Mouse (Mus musculus): ENCODE data around the gene Tph2. TPM values are rescaled to one million over a fixed set of nuclear protein-coding genes. Genes with fewer than 3 reads are reported as not detected.
"Not testable (repeated sequence)": the region's sequence is repeated elsewhere in the genome, so short reads cannot be mapped to it uniquely, and the experiment has no call there.

Gene Tph2
- total RNA-seq (2021), result under 1 TPM; 0.48 to 0.70 TPM

GRCm38 (mm10) chr10:115184697-115185096 is at the start of gene Tph2:
Tph2 (minus strand) TSS chr10:115185022.
- intact Hi-C loops (cut with DNase I), result no loop called here
- peak; percentile 92 for DNase-seq

- intact Hi-C loops (cut with DNase I), result no loop called here
- no peak for DNase-seq
Observed at GRCm38 (mm10) chr10:115233798-115234197, 49.0 kb upstream of the Tph2 start.

- DNase-seq, result no peak
- intact Hi-C loops (cut with DNase I), result no loop called here
Observed at GRCm38 (mm10) chr10:115232513-115232912, 47.7 kb upstream of the Tph2 start.

- intact Hi-C loops (cut with DNase I), result no loop called here
- DNase-seq, result no peak
Observed at GRCm38 (mm10) chr10:115229023-115229422, 44.2 kb upstream of the Tph2 start.

GRCm38 (mm10) chr10:115226586-115226985 is 41.8 kb upstream of the Tph2 start:
- DNase-seq, result no peak
- intact Hi-C loops (cut with DNase I), result no loop called here

- intact Hi-C loops (cut with DNase I), result no loop called here
- no peak for DNase-seq
Observed at GRCm38 (mm10) chr10:115223845-115224244, 39.0 kb upstream of the Tph2 start.

GRCm38 (mm10) chr10:115212916-115213580 is 28.2 kb upstream of the Tph2 start:
- intact Hi-C loops (cut with DNase I), result no loop called here
- no peak for DNase-seq

GRCm38 (mm10) chr10:115205825-115206224 is 21.0 kb upstream of the Tph2 start:
- DNase-seq, result no peak
- intact Hi-C loops (cut with DNase I), result no loop called here

- no peak for DNase-seq
- intact Hi-C loops (cut with DNase I), result no loop called here
Observed at GRCm38 (mm10) chr10:115205284-115205683, 20.5 kb upstream of the Tph2 start.

- intact Hi-C loops (cut with DNase I), result no loop called here
- peak; percentile 75 for DNase-seq
Observed at GRCm38 (mm10) chr10:115191214-115191613, 6.4 kb upstream of the Tph2 start.

GRCm38 (mm10) chr10:115187390-115187789 is 2.6 kb upstream of the Tph2 start:
- DNase-seq, result peak; percentile 26
- intact Hi-C loops (cut with DNase I), result no loop called here

- peak; percentile 56 for DNase-seq
- intact Hi-C loops (cut with DNase I), result no loop called here
Observed at GRCm38 (mm10) chr10:115181034-115181433, 3.8 kb downstream of the Tph2 start.

GRCm38 (mm10) chr10:115178019-115178418 is 6.8 kb downstream of the Tph2 start:
- intact Hi-C loops (cut with DNase I), result not testable (repeated sequence)

GRCm38 (mm10) chr10:115175591-115175991 is 9.2 kb downstream of the Tph2 start:
- intact Hi-C loops (cut with DNase I), result no loop called here
- peak; percentile 64 for DNase-seq

More at GRCm38 (mm10) chr10:115178019-115178418, 6.8 kb downstream of the Tph2 start:
- not testable (repeated sequence) for DNase-seq

GRCm38 (mm10) chr10:115173336-115173735 is 11.5 kb downstream of the Tph2 start:
- DNase-seq, result no peak
- intact Hi-C loops (cut with DNase I), result no loop called here

- DNase-seq, result peak; percentile 86
- intact Hi-C loops (cut with DNase I), result no loop called here
Observed at GRCm38 (mm10) chr10:115171351-115171818, 13.4 kb downstream of the Tph2 start.

- no peak for DNase-seq
- intact Hi-C loops (cut with DNase I), result no loop called here
Observed at GRCm38 (mm10) chr10:115170496-115171350, 14.1 kb downstream of the Tph2 start.

GRCm38 (mm10) chr10:115169410-115169809 is 15.4 kb downstream of the Tph2 start:
- DNase-seq, result no peak
- intact Hi-C loops (cut with DNase I), result no loop called here

GRCm38 (mm10) chr10:115160289-115160688 is 24.5 kb downstream of the Tph2 start:
- intact Hi-C loops (cut with DNase I), result no loop called here
- DNase-seq, result no peak

GRCm38 (mm10) chr10:115147308-115147707 is 37.5 kb downstream of the Tph2 start:
- intact Hi-C loops (cut with DNase I), result no loop called here
- DNase-seq, result no peak

GRCm38 (mm10) chr10:115146257-115146898 is 38.4 kb downstream of the Tph2 start:
- intact Hi-C loops (cut with DNase I), result no loop called here
- no peak for DNase-seq

All from left cerebral cortex, postnatal 4 days (tissue).